Mouse (Mus musculus): ENCODE data around the gene Fndc11.

GRCm38 (mm10) chr2:181272092-181272491 is 52.3 kb downstream of the Fndc11 start:
- TF ChIP-seq POLR2A (IDR thresholded peaks at IDR 0.05; ENCODE audit: borderline replicate concordance, insufficient read depth, low read length) (no peak), CTCF (IDR thresholded peaks at IDR 0.05; ENCODE audit: borderline replicate concordance, insufficient read depth, low read depth, low read length) (no peak)
